In genomic region chr2:144166102-144166750, GRCm38 (mm10) we compare ENCODE assay signal across 7 mouse cellular contexts.
DNase-seq lines count a peak whose midpoint lies in the region; ATAC-seq and TF ChIP-seq lines count a peak whose summit lies in the region.

No protein-coding gene starts in this region.

- no peak for DNase-seq in left cerebral cortex, adult 2 months (ENCODE audit: extremely low spot score in 1 of 2, low spot score in 2 of 2)
- no peak for DNase-seq in left cerebral cortex, postnatal 14 days (ENCODE audit: low spot score in 2 of 2)
- DNase-seq in embryonic facial prominence, embryonic 14.5 days (ENCODE audit: low spot score), result peak; percentile 32
- DNase-seq in left cerebral cortex, postnatal 4 days, result no peak
- no peak for DNase-seq in adrenal gland, adult 18-20 months (ENCODE audit: low spot score in 2 of 2)

- H3K27me3 ChIP-seq in embryonic facial prominence, embryonic 14.5 days (replicated peaks; ENCODE audit: control insufficient read depth, insufficient read depth, low read length), result no peaks in the 10 kb centered on the region
- no peaks in the 10 kb centered on the region for H3K27me3 ChIP-seq in intestine, postnatal 0 days (replicated peaks; ENCODE audit: control insufficient read depth, insufficient read depth, low read length)
- no peaks in the 10 kb centered on the region for H3K27me3 ChIP-seq in neural tube, embryonic 15.5 days (replicated peaks)

- peak overlapping the region; percentile 67 for H3K4me2 ChIP-seq in embryonic facial prominence, embryonic 14.5 days (ENCODE audit: low read depth, low read length)
- peak overlapping the region; percentile 88 for H3K4me2 ChIP-seq in intestine, postnatal 0 days (replicated peaks; ENCODE audit: low read depth)
- peak overlapping the region; percentile 81 for H3K4me2 ChIP-seq in neural tube, embryonic 15.5 days

- TF ChIP-seq CTCF in left cerebral cortex, adult 2 months (IDR thresholded peaks at IDR 0.05), result no peak
- no peak for TF ChIP-seq CTCF in intestine, postnatal 0 days (IDR thresholded peaks at IDR 0.05; ENCODE audit: low read depth)

- H3K4me3 ChIP-seq in left cerebral cortex, adult 2 months, result peak overlapping the region; percentile 60
- H3K4me3 ChIP-seq in embryonic facial prominence, embryonic 14.5 days (ENCODE audit: low read depth, low read length), result peak overlapping the region; percentile 51
- H3K4me3 ChIP-seq in intestine, postnatal 0 days (ENCODE audit: low read depth, low read length), result peak overlapping the region; percentile 70
- peak overlapping the region; percentile 70 for H3K4me3 ChIP-seq in neural tube, embryonic 15.5 days (replicated peaks)

- H3K9me3 ChIP-seq in embryonic facial prominence, embryonic 14.5 days (ENCODE audit: control insufficient read depth, low read length), result no peaks in the 10 kb centered on the region
- H3K9me3 ChIP-seq in intestine, postnatal 0 days (ENCODE audit: control insufficient read depth), result no peaks in the 10 kb centered on the region
- no peaks in the 10 kb centered on the region for H3K9me3 ChIP-seq in neural tube, embryonic 15.5 days (replicated peaks)

- intact Hi-C loops in left cerebral cortex, adult 2 months (cut with DNase I), result loop anchor here (10.0 kb wide), 1 partner anchor 151 kb away; the partner anchor contains the start of gene Rrbp1
- intact Hi-C loops in left cerebral cortex, postnatal 14 days (cut with DNase I), result no loop called here
- intact Hi-C loops in left cerebral cortex, postnatal 4 days (cut with DNase I), result loop anchor here (10.0 kb wide), 1 partner anchor 151 kb away; the partner anchor contains the start of gene Rrbp1

- H3K36me3 ChIP-seq in embryonic facial prominence, embryonic 14.5 days (ENCODE audit: control insufficient read depth, insufficient read depth, low read length), result no peaks in the 10 kb centered on the region
- no peaks in the 10 kb centered on the region for H3K36me3 ChIP-seq in intestine, postnatal 0 days (ENCODE audit: control insufficient read depth, insufficient read depth)
- H3K36me3 ChIP-seq in neural tube, embryonic 15.5 days, result no peaks in the 10 kb centered on the region

- H3K4me1 ChIP-seq in embryonic facial prominence, embryonic 14.5 days (ENCODE audit: control insufficient read depth, insufficient read depth, low read length), result peaks cover 25% of the 10 kb centered on the region
- peaks cover 6% of the 10 kb centered on the region for H3K4me1 ChIP-seq in intestine, postnatal 0 days (replicated peaks; ENCODE audit: control insufficient read depth, insufficient read depth, low read length)
- H3K4me1 ChIP-seq in neural tube, embryonic 15.5 days, result peaks cover 32% of the 10 kb centered on the region

- WGBS in embryonic facial prominence, embryonic 14.5 days, result 24% methylated on average over 12 of the region's 12 CpGs
- 21% methylated on average over 12 of the region's 12 CpGs for WGBS in intestine, postnatal 0 days
- WGBS in neural tube, embryonic 15.5 days, result 29% methylated on average over 12 of the region's 12 CpGs

- ATAC-seq in embryonic facial prominence, embryonic 14.5 days (ENCODE audit: low read depth), result no peak
- no peak for ATAC-seq in intestine, postnatal 0 days
- ATAC-seq in neural tube, embryonic 15.5 days (ENCODE audit: low FRiP score), result no peak

- H3K9ac ChIP-seq in embryonic facial prominence, embryonic 14.5 days (ENCODE audit: low read depth, low read length), result peak overlapping the region; percentile 79
- peak overlapping the region; percentile 74 for H3K9ac ChIP-seq in intestine, postnatal 0 days (ENCODE audit: low read depth, low read length)
- H3K9ac ChIP-seq in neural tube, embryonic 15.5 days (replicated peaks), result peak overlapping the region; percentile 83

- peak overlapping the region; percentile 99 for H3K27ac ChIP-seq in left cerebral cortex, adult 2 months
- peak overlapping the region; percentile 97 for H3K27ac ChIP-seq in embryonic facial prominence, embryonic 14.5 days (replicated peaks; ENCODE audit: low read depth, low read length)
- H3K27ac ChIP-seq in intestine, postnatal 0 days (ENCODE audit: low read depth, low read length), result peak overlapping the region; percentile 99
- H3K27ac ChIP-seq in neural tube, embryonic 15.5 days (replicated peaks), result peak overlapping the region; percentile 97
